Mouse (Mus musculus) stomach, embryonic 16.5 days (tissue): ENCODE data around the gene Clcf1. TPM values are rescaled to one million over a fixed set of nuclear protein-coding genes. Genes with fewer than 3 reads are reported as not detected.

Experiments used
- ATAC-seq: fragments of 200-750 bp; cut with Nextera tagmentation; 2 replicates; pipeline ENCODE4 v1.8.0; 2017; ENCODE audit warnings: moderate number of reproducible peaks, moderate TSS enrichment; ENCODE audit not compliant: insufficient read depth, low FRiP score
- H3K27ac ChIP-seq: fragments of 300-500 bp; sonication (generic); 2 replicates; pipeline ENCODE4 v1.5.1; 2014; ENCODE audit warnings: low read length
- H3K27me3 ChIP-seq: fragments of 300-500 bp; sonication (generic); 2 replicates; pipeline ENCODE4 v1.6.1; 2014; ENCODE audit warnings: low read length, control low read depth, mixed read lengths; ENCODE audit not compliant: control insufficient read depth, insufficient read depth
- H3K36me3 ChIP-seq: fragments of 300-500 bp; sonication (generic); 2 replicates; pipeline ENCODE4 v1.6.1; 2014; ENCODE audit warnings: low read length; ENCODE audit not compliant: control insufficient read depth, insufficient read depth
- H3K4me1 ChIP-seq: fragments of 300-500 bp; sonication (generic); 2 replicates; pipeline ENCODE4 v1.6.1; 2014; ENCODE audit warnings: low read length, control low read depth, mixed read lengths; ENCODE audit not compliant: control insufficient read depth, insufficient read depth
- H3K4me2 ChIP-seq: fragments of 300-500 bp; sonication (generic); 2 replicates; pipeline ENCODE4 v1.6.1; 2014; ENCODE audit warnings: low read depth, low read length, mixed read lengths
- H3K4me3 ChIP-seq: fragments of 300-500 bp; sonication (generic); replicated peaks from 2 replicates; pipeline ENCODE4 v1.5.1; 2014; ENCODE audit warnings: mild to moderate bottlenecking, low read length
- H3K9ac ChIP-seq: fragments of 300-500 bp; sonication (generic); 2 replicates; pipeline ENCODE4 v1.6.1; 2014; ENCODE audit warnings: low read length
- H3K9me3 ChIP-seq: fragments of 300-500 bp; sonication (generic); replicated peaks from 2 replicates; pipeline ENCODE4 v1.6.1; 2016; ENCODE audit warnings: low read length, control low read depth; ENCODE audit not compliant: control insufficient read depth
- WGBS: fragments of 180-500 bp; shearing (Covaris S2); extraction: QIAGEN DNeasy Blood & Tissue Kit; methylation state at CpG from one replicate; pipeline ENCODE4 v1.1.7; 2014; 5-methylcytosine and 5-hydroxymethylcytosine counted together
- polyA plus RNA-seq: library from polyadenylated mRNA; unstranded; fragments of >200 nt; fragmentation: Nextera tagmentation; extraction: Ambion mirVana; gene quantifications from 2 replicates; pipeline ENCODE4 v1.2.1, GENCODE M21; 2015

Clcf1 gene
- polyA plus RNA-seq, 1 experiment from 2014 or later, result 6.3 TPM

DNA sequence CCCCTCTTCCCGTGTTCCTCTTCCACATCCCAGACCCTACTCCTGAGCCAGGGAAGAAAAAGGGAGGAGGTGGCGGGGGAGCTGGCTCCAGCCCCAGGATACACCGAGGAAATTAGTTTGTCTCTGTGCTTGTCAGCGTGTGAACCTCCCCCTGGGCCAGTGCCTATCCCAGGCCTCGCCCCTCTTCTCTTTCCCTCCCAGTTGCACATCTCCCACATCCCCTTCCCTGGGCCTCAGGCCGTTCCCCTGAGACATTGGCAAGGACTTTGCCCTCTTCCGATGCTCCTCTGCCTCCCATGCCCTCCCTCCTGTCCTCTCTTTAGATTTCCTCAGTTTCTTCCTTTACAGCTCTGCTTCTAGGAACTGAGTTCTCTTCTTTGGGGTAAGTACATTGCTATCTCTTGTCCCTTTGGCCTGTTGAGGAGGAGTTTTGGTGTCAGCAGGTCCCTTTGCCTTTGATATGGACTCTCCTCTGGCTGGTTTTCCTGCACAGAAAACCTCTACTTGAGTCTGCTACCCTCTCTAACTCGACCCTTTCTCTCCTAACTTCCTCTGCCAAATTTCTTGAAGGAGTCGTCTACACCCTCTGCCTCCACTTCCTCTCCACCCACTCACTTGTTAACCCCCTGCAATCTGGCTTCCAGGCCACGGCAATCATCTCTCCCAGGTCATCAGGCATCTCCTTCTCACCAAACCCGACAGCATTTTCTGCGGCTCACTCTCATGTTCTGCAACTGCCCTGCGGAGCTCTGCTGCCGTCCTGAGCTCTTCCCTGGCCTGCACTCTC lies 7.1 kb downstream of the Clcf1 start:
- 27% methylated on average over 14 of the region's 14 CpGs for WGBS
- Histone ChIP-seq H3K4me2 (peak overlapping the region; percentile 44), H3K4me3 (0 out of 2 replicates have a peak overlapping the region, but pooled peaks have one; percentile 7), H3K9ac (peak overlapping the region; percentile 53), H3K36me3 (no peaks in the 10 kb centered on the region), H3K27ac (peak overlapping the region; percentile 78), H3K27me3 (no peaks in the 10 kb centered on the region), H3K9me3 (no peaks in the 10 kb centered on the region), H3K4me1 (peaks cover 51% of the 10 kb centered on the region)
- peak; percentile 69 for ATAC-seq

DNA sequence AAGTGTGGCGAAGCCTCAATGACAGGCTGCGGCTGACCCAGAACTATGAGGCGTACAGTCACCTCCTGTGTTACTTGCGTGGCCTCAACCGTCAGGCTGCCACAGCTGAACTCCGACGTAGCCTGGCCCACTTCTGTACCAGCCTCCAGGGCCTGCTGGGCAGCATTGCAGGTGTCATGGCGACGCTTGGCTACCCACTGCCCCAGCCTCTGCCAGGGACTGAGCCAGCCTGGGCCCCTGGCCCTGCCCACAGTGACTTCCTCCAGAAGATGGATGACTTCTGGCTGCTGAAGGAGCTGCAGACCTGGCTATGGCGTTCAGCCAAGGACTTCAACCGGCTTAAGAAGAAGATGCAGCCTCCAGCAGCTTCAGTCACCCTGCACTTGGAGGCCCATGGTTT lies 8.1 kb downstream of the Clcf1 start:
- no peak overlapping the region for H3K27ac ChIP-seq
- WGBS, result 55% methylated on average over 11 of the region's 11 CpGs

DNA sequence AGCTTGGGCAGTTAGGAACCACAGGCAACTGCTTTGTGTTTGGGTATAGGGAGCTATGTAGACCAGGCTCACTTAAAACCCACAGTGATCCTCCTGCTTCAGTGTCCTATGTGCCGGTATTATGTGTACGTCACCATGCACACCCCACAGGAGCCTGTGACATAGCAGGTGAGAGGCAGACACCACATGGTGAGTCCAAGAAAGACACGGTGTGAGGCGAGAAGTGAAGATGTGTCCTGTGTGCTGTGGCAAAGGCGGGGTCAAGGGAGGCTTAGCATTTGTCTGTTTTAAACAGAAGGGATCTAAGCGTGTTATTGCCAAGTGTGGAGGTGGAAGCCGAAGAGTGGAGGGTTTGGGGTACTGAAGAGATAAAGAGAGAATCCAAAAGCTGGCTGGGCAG lies 12.7 kb downstream of the Clcf1 start:
- no peak overlapping the region for H3K4me2 ChIP-seq
- no peaks in the 10 kb centered on the region for H3K9me3 ChIP-seq
- no peak overlapping the region for H3K9ac ChIP-seq
- H3K27me3 ChIP-seq, result no peaks in the 10 kb centered on the region
- H3K27ac ChIP-seq, result no peak overlapping the region
- 82% methylated on average over 7 of the region's 7 CpGs for WGBS
- no peak overlapping the region for H3K4me3 ChIP-seq
- ATAC-seq, result no peak
- no peaks in the 10 kb centered on the region for H3K36me3 ChIP-seq
- H3K4me1 ChIP-seq, result peaks cover 25% of the 10 kb centered on the region

More for the DNA sequence above, 8.1 kb downstream of the Clcf1 start:
- Histone ChIP-seq H3K4me1 (peaks cover 41% of the 10 kb centered on the region), H3K4me3 (no peak overlapping the region), H3K27me3 (no peaks in the 10 kb centered on the region), H3K36me3 (no peaks in the 10 kb centered on the region), H3K9me3 (no peaks in the 10 kb centered on the region), H3K4me2 (no peak overlapping the region), H3K9ac (peak overlapping the region; percentile 19; the same call in 1 of the 2 replicates)
- ATAC-seq, result no peak

DNA sequence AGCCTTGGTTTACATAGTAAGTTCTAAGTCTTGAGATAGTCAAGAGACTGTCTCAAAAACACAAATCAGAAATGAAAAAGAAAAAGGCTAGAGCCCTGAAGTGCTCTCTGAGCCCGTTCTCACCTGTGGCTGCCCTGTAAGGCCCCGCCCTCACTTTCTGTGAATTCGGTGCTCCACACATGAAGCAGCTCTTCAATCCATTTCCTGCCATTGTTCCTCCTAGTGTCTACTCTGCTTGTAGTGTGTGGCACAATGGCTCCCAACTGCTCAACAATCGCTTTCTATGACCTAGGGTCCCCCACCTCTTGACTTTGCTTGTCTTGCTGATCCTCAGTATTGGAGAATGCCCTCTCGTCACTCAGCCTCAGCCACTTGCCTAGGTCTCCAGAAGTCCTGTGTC lies 13.4 kb downstream of the Clcf1 start:
- WGBS, result 76% methylated on average over 5 of the region's 5 CpGs
- no peaks in the 10 kb centered on the region for H3K27me3 ChIP-seq
- H3K27ac ChIP-seq, result no peak overlapping the region
- no peak overlapping the region for H3K4me2 ChIP-seq
- no peak overlapping the region for H3K9ac ChIP-seq
- ATAC-seq, result no peak
- H3K36me3 ChIP-seq, result no peaks in the 10 kb centered on the region
- no peak overlapping the region for H3K4me3 ChIP-seq
- peaks cover 22% of the 10 kb centered on the region for H3K4me1 ChIP-seq
- no peaks in the 10 kb centered on the region for H3K9me3 ChIP-seq

DNA sequence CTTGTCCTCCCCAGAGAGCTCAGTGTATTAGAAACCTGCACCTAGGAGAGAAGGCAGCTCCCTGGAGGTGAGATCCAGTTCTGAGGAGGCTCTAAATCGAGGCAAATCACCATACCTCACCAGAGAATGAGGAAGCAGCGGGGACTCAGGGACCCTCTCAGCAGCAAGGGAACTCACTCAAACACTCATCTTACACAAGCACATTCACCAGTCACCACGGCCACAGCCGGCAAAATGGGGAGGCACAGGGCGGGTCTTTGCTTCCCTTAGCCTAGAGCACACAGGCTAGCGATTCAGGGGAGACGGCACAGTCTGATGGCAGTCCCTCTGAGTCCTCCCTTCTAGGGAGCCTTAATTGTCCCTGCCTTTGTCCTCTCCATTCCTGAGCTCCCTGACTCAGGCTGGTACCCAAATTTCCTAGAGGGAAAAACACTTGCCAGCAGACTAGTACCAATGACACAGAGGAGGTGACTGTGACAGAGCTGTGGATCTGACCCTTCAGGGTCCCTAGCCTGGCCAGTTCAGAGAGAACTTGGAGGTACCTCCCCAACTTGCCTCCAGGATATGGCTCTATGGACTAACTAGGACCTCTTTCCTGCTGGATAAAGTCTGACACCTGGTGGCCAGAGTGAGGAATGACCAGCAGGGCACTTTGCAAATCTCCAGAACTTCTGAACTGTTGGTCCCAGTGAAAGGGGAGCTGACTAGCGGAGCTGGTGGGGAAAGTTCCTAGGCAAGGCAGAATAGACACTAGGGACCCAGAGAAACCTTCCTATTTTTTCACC lies 14.0 kb downstream of the Clcf1 start:
- Histone ChIP-seq H3K27me3 (no peaks in the 10 kb centered on the region), H3K9ac (0 out of 2 replicates have a peak overlapping the region, but pooled peaks have one; percentile 16), H3K4me1 (peaks cover 22% of the 10 kb centered on the region), H3K4me2 (no peak overlapping the region), H3K9me3 (no peaks in the 10 kb centered on the region), H3K4me3 (no peak overlapping the region), H3K36me3 (no peaks in the 10 kb centered on the region), H3K27ac (no peak overlapping the region)
- 15% methylated on average over 8 of the region's 8 CpGs for WGBS
- peak; percentile 14; the same call in 1 of the 2 replicates for ATAC-seq

DNA sequence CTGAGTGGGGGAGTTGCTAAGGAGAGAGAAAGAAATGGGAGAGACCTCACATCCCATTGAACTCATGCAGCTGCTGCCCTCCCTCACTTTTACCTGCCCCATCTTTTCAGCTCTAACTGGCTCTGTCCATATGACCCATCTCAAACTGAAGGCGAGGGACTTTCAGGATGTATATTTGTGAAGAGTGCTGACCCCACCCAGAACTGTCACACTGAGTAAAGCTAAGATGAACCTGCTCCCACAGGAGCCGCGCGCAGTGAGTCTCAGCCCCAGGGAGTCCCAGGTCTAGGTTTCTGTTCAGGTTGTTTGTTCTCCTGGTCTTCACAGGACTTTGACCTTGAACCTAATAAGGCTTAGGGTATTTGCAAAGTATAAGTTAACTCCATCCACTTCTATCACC lies 14.9 kb downstream of the Clcf1 start:
- Histone ChIP-seq H3K36me3 (no peaks in the 10 kb centered on the region), H3K9me3 (no peaks in the 10 kb centered on the region), H3K4me2 (no peak overlapping the region), H3K4me1 (peaks cover 22% of the 10 kb centered on the region), H3K27me3 (no peaks in the 10 kb centered on the region), H3K27ac (no peak overlapping the region), H3K9ac (no peak overlapping the region), H3K4me3 (no peak overlapping the region)
- WGBS, result 51% methylated on average over 4 of the region's 4 CpGs
- no peak for ATAC-seq

DNA sequence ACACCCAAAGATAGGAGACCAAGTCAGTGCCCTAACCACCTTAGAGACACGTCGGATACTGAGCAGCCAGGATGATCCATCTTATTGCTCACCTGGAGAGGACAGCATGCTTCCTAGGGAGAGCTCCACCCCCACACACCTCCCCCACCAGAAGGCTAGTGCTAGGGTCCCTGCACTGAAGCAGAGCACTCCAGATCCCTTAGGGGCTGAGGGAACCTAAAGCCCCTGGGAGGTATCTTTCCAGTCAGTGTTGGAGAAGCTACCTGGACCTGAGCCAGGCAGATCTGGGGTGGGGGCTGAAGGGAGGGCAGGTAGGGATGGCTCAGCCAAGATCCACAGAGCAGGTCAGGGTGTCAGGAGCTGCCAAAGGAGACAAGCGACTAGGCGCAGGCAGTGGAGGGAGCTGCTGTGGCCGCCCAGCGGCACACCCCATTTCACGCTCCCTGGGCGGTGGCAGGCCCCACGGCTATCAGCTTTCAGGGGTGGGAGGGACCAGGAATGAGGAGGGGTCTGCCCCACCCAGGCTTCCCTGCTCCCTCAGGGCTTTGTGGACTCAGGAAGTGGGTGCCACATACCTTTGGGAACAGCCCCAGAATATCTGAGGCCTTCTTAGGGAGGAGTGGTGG lies 15.5 kb downstream of the Clcf1 start:
- Histone ChIP-seq H3K4me1 (peaks cover 22% of the 10 kb centered on the region), H3K36me3 (no peaks in the 10 kb centered on the region), H3K4me2 (peak overlapping the region; percentile 19; the same call in 1 of the 2 replicates), H3K9ac (peak overlapping the region; percentile 49), H3K27me3 (no peaks in the 10 kb centered on the region), H3K4me3 (no peak overlapping the region), H3K27ac (peak overlapping the region; percentile 72), H3K9me3 (no peaks in the 10 kb centered on the region)
- peak; percentile 61; the same call in 1 of the 2 replicates for ATAC-seq
- WGBS, result 33% methylated on average over 9 of the region's 9 CpGs

DNA sequence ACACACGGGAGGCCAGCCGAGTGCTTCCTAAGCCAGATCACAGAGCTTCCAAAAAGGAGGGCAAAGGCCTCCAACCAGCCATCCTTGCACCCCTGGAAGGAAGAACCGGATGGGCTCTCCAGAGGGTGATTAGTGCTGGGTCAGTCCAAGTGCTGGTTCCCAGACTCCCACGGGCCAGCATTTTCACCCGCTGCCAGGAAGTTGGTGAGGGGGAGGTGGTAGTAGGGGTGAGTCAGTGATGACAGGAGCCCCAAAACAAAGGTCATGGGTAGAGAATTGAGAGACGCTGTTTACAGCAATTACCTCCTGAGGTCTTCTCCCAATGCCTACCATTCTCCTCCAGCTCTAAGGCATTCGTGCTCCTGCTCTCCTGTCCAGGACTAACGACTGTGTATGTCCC lies 16.4 kb downstream of the Clcf1 start:
- WGBS, result 70% methylated on average over 8 of the region's 8 CpGs

More for the DNA sequence above, 16.4 kb downstream of the Clcf1 start:
- Histone ChIP-seq H3K9me3 (no peaks in the 10 kb centered on the region), H3K4me3 (no peak overlapping the region), H3K36me3 (no peaks in the 10 kb centered on the region), H3K27ac (peak overlapping the region; percentile 72; the same call in 1 of the 2 replicates), H3K4me2 (no peak overlapping the region), H3K9ac (no peak overlapping the region), H3K27me3 (no peaks in the 10 kb centered on the region), H3K4me1 (peaks cover 22% of the 10 kb centered on the region)
- ATAC-seq, result no peak
